Mouse (Mus musculus) kidney, embryonic 15.5 days (tissue): ENCODE measurements around the gene Eif3c. TPM values are rescaled to one million over a fixed set of nuclear protein-coding genes. Genes with fewer than 3 reads are reported as not detected.

Source experiments
- ATAC-seq: fragments of 200-750 bp; cut with Nextera tagmentation; replicated peaks from 2 replicates; pipeline ENCODE4 v1.8.0; 2017; ENCODE audit warnings: moderate TSS enrichment; ENCODE audit not compliant: low FRiP score
- H3K27ac ChIP-seq: fragments of 300-500 bp; sonication (generic); 2 replicates; pipeline ENCODE4 v1.5.1; 2015; ENCODE audit warnings: mild to moderate bottlenecking, inconsistent platforms
- H3K27me3 ChIP-seq: fragments of 300-500 bp; sonication (generic); 2 replicates; pipeline ENCODE4 v1.6.1; 2015; ENCODE audit warnings: inconsistent platforms
- H3K36me3 ChIP-seq: fragments of 300-500 bp; sonication (generic); 2 replicates; pipeline ENCODE4 v1.6.1; 2015; ENCODE audit warnings: inconsistent platforms
- H3K4me1 ChIP-seq: fragments of 300-500 bp; sonication (generic); 2 replicates; pipeline ENCODE4 v1.6.1; 2015; ENCODE audit warnings: inconsistent platforms
- H3K4me2 ChIP-seq: fragments of 300-500 bp; sonication (generic); 2 replicates; pipeline ENCODE4 v1.6.1; 2015; ENCODE audit warnings: moderate library complexity, mild to moderate bottlenecking, inconsistent platforms
- H3K4me3 ChIP-seq: fragments of 300-500 bp; sonication (generic); replicated peaks from 2 replicates; pipeline ENCODE4 v1.5.1; 2015; ENCODE audit warnings: mild to moderate bottlenecking, inconsistent platforms
- H3K9ac ChIP-seq: fragments of 300-500 bp; sonication (generic); 2 replicates; pipeline ENCODE4 v1.6.1; 2015; ENCODE audit warnings: mild to moderate bottlenecking, inconsistent platforms
- H3K9me3 ChIP-seq: fragments of 300-500 bp; sonication (generic); replicated peaks from 2 replicates; pipeline ENCODE4 v1.6.1; 2016; ENCODE audit warnings: inconsistent platforms
- WGBS: fragments of 180-500 bp; shearing (Covaris S2); methylation state at CpG from one replicate; pipeline ENCODE4 v1.1.7; 2015; ENCODE audit warnings: mixed read lengths; 5-methylcytosine and 5-hydroxymethylcytosine counted together
- microRNA-seq: library from miRNA; unstranded; fragments of <30 nt; microRNA quantifications from one replicate; pipeline ENCODE4, GENCODE M21; 2016
- polyA plus RNA-seq: library from polyadenylated mRNA; unstranded; fragments of >200 nt; fragmentation: Nextera tagmentation; extraction: Ambion mirVana; gene quantifications from 2 replicates; pipeline ENCODE4 v1.2.1, GENCODE M21; 2015

Eif3c gene
- polyA plus RNA-seq, 1 experiment from 2014 or later: 231 TPM

DNA sequence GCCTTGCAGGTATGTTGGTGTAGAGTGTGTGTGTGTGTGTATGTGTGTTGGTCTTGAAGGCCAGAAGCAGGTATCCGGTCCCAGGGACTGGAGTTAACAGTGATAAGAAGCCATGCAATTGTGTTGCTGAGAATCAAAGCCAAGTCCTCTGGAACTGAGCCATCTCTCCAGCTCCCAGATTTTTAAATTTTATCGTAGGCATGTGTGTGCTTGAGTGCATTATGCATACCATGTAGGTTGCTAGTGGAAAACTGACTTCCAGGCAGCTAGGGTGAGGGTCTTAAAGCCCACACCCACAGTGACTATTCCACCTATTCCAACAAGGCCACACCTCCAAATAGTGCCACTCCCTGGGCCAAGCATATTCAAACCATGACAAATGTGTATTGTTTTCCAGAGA is 61.3 kb downstream of the Eif3c start:
- peaks cover 14% of the 10 kb centered on the region for H3K36me3 ChIP-seq
- no peak overlapping the region for H3K4me3 ChIP-seq
- H3K4me2 ChIP-seq: no peak overlapping the region
- H3K4me1 ChIP-seq: peaks cover 18% of the 10 kb centered on the region
- no peaks in the 10 kb centered on the region for H3K9me3 ChIP-seq
- H3K27ac ChIP-seq: no peak overlapping the region
- H3K9ac ChIP-seq: no peak overlapping the region
- WGBS: 98% methylated on average over 2 of the region's 2 CpGs
- no peaks in the 10 kb centered on the region for H3K27me3 ChIP-seq
- ATAC-seq: no peak

GRCm38 (mm10) chr7:126503273-126503878 is 62.8 kb downstream of the Eif3c start, which contains the start of gene Atxn2l:
Atxn2l (minus strand) TSS chr7:126503437.
- under 1% methylated on average over 42 of the region's 72 CpGs for WGBS
- peak within 1 kb of the TSS; percentile 100 for H3K9ac ChIP-seq
- peak; percentile 92 for ATAC-seq
- H3K27ac ChIP-seq: peak within 1 kb of the TSS; percentile 100
- H3K4me1 ChIP-seq: peaks cover 18% of the 10 kb centered on the region
- H3K36me3 ChIP-seq: peaks cover 30% of the 10 kb centered on the region
- no peaks in the 10 kb centered on the region for H3K27me3 ChIP-seq
- no peaks in the 10 kb centered on the region for H3K9me3 ChIP-seq
- H3K4me3 ChIP-seq: peak within 1 kb of the TSS; percentile 100
- peak within 1 kb of the TSS; percentile 63 for H3K4me2 ChIP-seq

DNA sequence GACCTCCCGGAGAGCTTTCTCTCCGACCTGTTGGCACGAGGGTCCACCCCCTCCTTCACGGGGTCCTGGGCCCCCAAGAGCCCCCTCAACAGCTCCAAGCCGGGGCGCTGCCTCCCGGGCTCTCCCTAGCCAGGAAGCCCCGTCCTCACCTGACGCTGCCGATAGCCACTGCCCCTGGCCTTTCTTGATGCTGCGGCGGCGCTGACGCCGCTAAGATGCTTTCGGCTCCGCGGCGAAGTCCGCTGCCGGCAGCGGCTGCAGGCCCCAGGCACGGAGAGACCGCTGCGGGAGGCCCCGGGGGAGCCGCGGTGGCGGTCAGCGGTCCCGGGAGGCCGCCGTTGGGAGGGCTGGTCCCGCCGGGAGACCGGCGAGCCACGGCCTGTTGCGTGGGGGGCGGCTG is 63.5 kb downstream of the Eif3c start:
- peak overlapping the region; percentile 63 for H3K4me2 ChIP-seq
- H3K4me1 ChIP-seq: peaks cover 18% of the 10 kb centered on the region
- H3K27ac ChIP-seq: peak overlapping the region; percentile 100
- H3K9ac ChIP-seq: peak overlapping the region; percentile 100
- ATAC-seq: no peak
- H3K9me3 ChIP-seq: no peaks in the 10 kb centered on the region
- under 1% methylated on average over 40 of the region's 40 CpGs for WGBS
- peaks cover 36% of the 10 kb centered on the region for H3K36me3 ChIP-seq
- no peaks in the 10 kb centered on the region for H3K27me3 ChIP-seq
- H3K4me3 ChIP-seq: peak overlapping the region; percentile 100

- H3K4me2 ChIP-seq: peak overlapping the region; percentile 63
- peak; percentile 91 for ATAC-seq
- no peaks in the 10 kb centered on the region for H3K9me3 ChIP-seq
- WGBS: under 1% methylated on average over 54 of the region's 57 CpGs
- H3K27ac ChIP-seq: peak overlapping the region; percentile 100
- peak overlapping the region; percentile 100 for H3K9ac ChIP-seq
- H3K4me1 ChIP-seq: peaks cover 18% of the 10 kb centered on the region
- no peaks in the 10 kb centered on the region for H3K27me3 ChIP-seq
- H3K36me3 ChIP-seq: peaks cover 41% of the 10 kb centered on the region
- peak overlapping the region; percentile 100 for H3K4me3 ChIP-seq
These were observed 64.0 kb downstream of the Eif3c start for GRCm38 (mm10) chr7:126502023-126502741.

DNA sequence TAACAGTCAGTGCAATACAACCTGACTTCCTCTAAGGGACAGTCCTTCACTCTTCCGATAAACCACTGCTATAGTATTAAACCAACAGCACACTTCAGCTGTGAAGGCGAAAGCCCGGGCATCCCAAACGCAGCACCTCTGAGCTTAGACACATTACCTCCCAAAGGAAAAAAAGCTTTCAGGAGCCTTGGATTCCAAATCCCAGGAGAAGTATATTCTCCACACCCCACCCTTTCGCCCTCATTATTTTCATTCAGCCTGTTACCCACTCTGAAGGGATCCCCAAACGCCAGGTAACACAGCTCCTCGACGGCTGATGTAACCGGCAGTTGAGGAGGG is 64.6 kb downstream of the Eif3c start:
- no peaks in the 10 kb centered on the region for H3K9me3 ChIP-seq
- H3K36me3 ChIP-seq: peaks cover 47% of the 10 kb centered on the region
- H3K27me3 ChIP-seq: no peaks in the 10 kb centered on the region
- H3K4me3 ChIP-seq: peak overlapping the region; percentile 100
- H3K27ac ChIP-seq: peak overlapping the region; percentile 100
- peak overlapping the region; percentile 63 for H3K4me2 ChIP-seq
- no peak for ATAC-seq
- WGBS: 4% methylated on average over 9 of the region's 9 CpGs
- peaks cover 18% of the 10 kb centered on the region for H3K4me1 ChIP-seq
- peak overlapping the region; percentile 100 for H3K9ac ChIP-seq

DNA sequence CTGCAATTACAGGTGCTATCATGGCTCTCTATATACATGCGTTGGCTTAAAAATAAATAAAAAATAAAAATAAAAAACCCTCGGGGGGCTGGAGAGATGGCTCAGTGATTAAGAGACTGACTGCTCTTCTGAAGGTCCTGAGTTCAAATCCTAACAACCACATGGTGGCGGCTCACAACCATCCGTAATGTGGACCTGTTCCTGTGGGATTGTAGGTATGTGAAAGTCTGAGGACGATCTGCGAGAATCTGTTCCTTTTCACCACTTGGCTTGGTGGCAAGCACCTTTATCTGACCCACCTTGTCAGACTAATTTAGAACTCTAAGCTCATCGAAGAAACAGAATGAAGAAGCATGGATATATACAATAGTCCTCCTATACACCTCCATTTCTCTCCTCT is 66.8 kb downstream of the Eif3c start:
- Histone ChIP-seq H3K4me2 (no peak overlapping the region), H3K9ac (no peak overlapping the region), H3K4me3 (no peak overlapping the region), H3K27ac (no peak overlapping the region), H3K36me3 (peaks cover 69% of the 10 kb centered on the region), H3K4me1 (peaks cover 18% of the 10 kb centered on the region), H3K9me3 (no peaks in the 10 kb centered on the region), H3K27me3 (no peaks in the 10 kb centered on the region)
- no peak for ATAC-seq
- WGBS: 93% methylated on average over 7 of the region's 7 CpGs

DNA sequence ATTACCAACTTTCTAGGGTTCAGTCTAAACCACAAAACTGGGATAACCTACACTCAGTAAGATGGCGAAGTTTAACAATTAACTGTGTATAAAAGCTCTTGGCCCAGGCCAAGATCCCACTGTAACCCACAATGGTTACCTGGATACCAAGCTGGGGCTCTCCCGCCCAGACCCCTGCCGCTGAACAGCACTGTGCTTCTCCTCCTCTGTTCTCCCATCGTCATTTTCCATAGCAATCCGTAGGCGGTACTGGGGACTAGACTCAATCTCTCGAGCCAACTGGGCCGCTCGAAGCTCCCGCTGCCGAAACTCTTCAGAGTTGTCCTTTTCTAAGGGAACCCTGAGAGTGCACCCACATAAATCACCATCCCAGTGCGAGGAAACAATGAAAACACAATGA is 68.2 kb downstream of the Eif3c start:
- 92% methylated on average over 12 of the region's 12 CpGs for WGBS
- no peak overlapping the region for H3K4me3 ChIP-seq
- no peak overlapping the region for H3K9ac ChIP-seq
- H3K4me1 ChIP-seq: peaks cover 13% of the 10 kb centered on the region
- no peaks in the 10 kb centered on the region for H3K9me3 ChIP-seq
- no peak for ATAC-seq
- H3K27me3 ChIP-seq: no peaks in the 10 kb centered on the region
- H3K4me2 ChIP-seq: no peak overlapping the region
- H3K27ac ChIP-seq: no peak overlapping the region
- H3K36me3 ChIP-seq: peaks cover 84% of the 10 kb centered on the region

DNA sequence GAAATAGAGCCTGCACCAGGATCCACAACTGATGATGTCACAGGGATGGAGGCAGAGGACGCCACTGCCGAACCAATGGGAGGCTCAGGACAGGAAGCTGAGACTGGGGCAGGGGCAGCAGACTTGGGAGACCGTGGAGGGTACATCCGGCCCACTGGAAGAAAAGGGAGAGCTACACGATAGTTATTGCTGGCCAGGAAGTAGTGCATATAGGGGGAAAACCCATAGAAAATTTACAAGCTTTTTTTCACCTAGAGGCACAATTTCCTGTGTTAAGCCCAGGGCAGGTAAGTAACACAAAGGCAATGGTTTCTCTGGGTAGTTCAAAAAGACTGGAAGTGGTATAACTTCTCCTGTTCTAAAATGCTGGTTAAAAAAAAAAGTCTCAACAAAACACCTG is 69.7 kb downstream of the Eif3c start:
- Histone ChIP-seq H3K36me3 (peaks cover 99% of the 10 kb centered on the region), H3K4me3 (no peak overlapping the region), H3K4me1 (peaks cover 22% of the 10 kb centered on the region), H3K9ac (no peak overlapping the region), H3K27ac (no peak overlapping the region), H3K27me3 (no peaks in the 10 kb centered on the region), H3K4me2 (no peak overlapping the region), H3K9me3 (no peaks in the 10 kb centered on the region)
- ATAC-seq: no peak
- 90% methylated on average over 5 of the region's 5 CpGs for WGBS

Small RNAs within 50 kb of the gene (microRNA-seq; reads per million reads assigned to microRNA genes)
- 0.59 reads per million for gene Mir7059

Other genes starting within 250 kb of the Eif3c start
- gene Lat, start 196.8 kb downstream of the Eif3c start, polyA plus RNA-seq: 2.3 and 3.0 TPM in 2 replicates
- gene Spns1, start 189.0 kb downstream of the Eif3c start, polyA plus RNA-seq: 58.9 and 70.8 TPM in 2 replicates
- 2.8 and 2.9 TPM in 2 replicates for gene Nfatc2ip, start 169.7 kb downstream of the Eif3c start, polyA plus RNA-seq
- 0.12 and 0.44 TPM in 2 replicates for gene Cd19, start 151.5 kb downstream of the Eif3c start, polyA plus RNA-seq
- gene Rabep2, start 137.7 kb downstream of the Eif3c start, polyA plus RNA-seq: 34.5 and 35.7 TPM in 2 replicates
- 13.4 and 25.1 TPM in 2 replicates for gene Atp2a1, start 103.3 kb downstream of the Eif3c start, polyA plus RNA-seq
- gene Sh2b1, start 91.0 kb downstream of the Eif3c start, polyA plus RNA-seq: 52.7 and 56.0 TPM in 2 replicates
- 154 and 156 TPM in 2 replicates for gene Tufm, start 79.0 kb downstream of the Eif3c start, polyA plus RNA-seq
- 49.3 and 51.7 TPM in 2 replicates for gene Atxn2l, start 63.0 kb downstream of the Eif3c start, polyA plus RNA-seq
- gene Apobr, start 18.5 kb upstream of the Eif3c start, polyA plus RNA-seq: 0.72 and 0.82 TPM in 2 replicates
- gene Cln3, start 19.4 kb upstream of the Eif3c start, polyA plus RNA-seq: 36.0 and 38.8 TPM in 2 replicates
- gene Il27, start 28.5 kb upstream of the Eif3c start, polyA plus RNA-seq: not detected in 2 replicates
- gene Nupr1, start 64.5 kb upstream of the Eif3c start, polyA plus RNA-seq: 9.7 and 13.6 TPM in 2 replicates
- 48.2 and 55.0 TPM in 2 replicates for gene Sgf29, start 82.9 kb upstream of the Eif3c start, polyA plus RNA-seq
- gene Sult1a1, start 110.0 kb upstream of the Eif3c start, polyA plus RNA-seq: 6.2 and 8.3 TPM in 2 replicates
- 144 and 146 TPM in 2 replicates for gene Bola2, start 129.0 kb upstream of the Eif3c start, polyA plus RNA-seq
- 12.9 and 13.1 TPM in 2 replicates for gene Slx1b, start 129.4 kb upstream of the Eif3c start, polyA plus RNA-seq
- gene Coro1a, start 141.4 kb upstream of the Eif3c start, polyA plus RNA-seq: 17.9 and 24.3 TPM in 2 replicates
- 63.8 and 73.2 TPM in 2 replicates for gene Mapk3, start 193.2 kb upstream of the Eif3c start, polyA plus RNA-seq
- gene Gdpd3, start 199.9 kb upstream of the Eif3c start, polyA plus RNA-seq: 1.8 and 1.9 TPM in 2 replicates
- gene Ypel3, start 210.5 kb upstream of the Eif3c start, polyA plus RNA-seq: 81.5 and 82.2 TPM in 2 replicates
- 0.37 and 0.51 TPM in 2 replicates for gene Tbx6, start 215.1 kb upstream of the Eif3c start, polyA plus RNA-seq
- gene Ppp4c, start 226.1 kb upstream of the Eif3c start, polyA plus RNA-seq: 257 and 272 TPM in 2 replicates
- 0.52 and 0.54 TPM in 2 replicates for gene Fam57b, start 231.3 kb upstream of the Eif3c start, polyA plus RNA-seq